Mouse (Mus musculus): ENCODE data around the gene Rheb.

GRCm38 (mm10) chr5:24854256-24854655 lies 11.8 kb upstream of the Rheb start:
- no peak for TF ChIP-seq HCFC1 (IDR thresholded peaks at IDR 0.05; ENCODE audit: borderline replicate concordance, insufficient read depth, low read length)
- TF ChIP-seq CHD2 (IDR thresholded peaks at IDR 0.05; ENCODE audit: low read depth, low read length) = no peak
